8 mouse cellular contexts compared by ENCODE assay signal in the genomic region with DNA sequence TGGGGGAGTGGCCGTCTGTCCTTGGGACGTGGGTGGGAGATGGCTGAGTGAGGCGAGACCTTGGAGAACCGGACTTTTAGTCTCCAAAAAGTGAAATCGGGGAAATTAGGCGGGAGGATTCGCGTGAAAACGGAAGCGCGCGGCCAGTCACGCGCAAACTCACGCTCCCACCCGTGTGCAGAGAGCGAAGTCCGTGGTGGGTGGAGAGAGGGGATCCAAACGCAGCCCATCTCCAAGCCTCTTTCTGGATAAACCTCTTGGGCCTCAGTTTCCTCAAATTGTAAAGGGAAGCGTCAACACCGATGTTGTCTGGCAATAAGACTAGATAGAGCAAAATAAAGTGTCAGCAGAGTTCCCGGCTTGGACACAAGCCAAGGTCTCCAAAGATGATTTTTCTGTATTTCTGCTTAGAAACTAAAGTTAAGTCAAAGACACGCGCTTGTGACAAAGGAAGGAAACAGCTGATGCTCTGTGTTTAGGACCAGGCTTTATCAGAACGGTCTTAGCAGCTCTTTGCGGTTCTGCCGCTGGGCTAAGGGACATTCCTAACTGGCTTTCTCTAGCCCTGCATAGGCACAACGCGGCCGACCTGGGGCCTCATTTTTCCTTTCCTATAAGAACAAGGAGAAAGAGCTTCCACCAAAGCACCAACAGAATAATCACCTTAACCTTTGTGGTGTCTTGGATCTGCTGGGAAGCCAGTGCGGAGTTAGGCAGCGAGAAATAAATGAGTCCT. TPM values are rescaled to one million over a fixed set of nuclear protein-coding genes. Genes with fewer than 3 reads are reported as not detected.
DNase-seq lines count a peak whose midpoint lies in the region; ATAC-seq and TF ChIP-seq lines count a peak whose summit lies in the region.

No protein-coding gene starts in this region.

- no peak for TF ChIP-seq POLR2A in liver, adult 2 months (IDR thresholded peaks at IDR 0.05; ENCODE audit: extremely low read depth, insufficient read depth, low read length)

- WGBS in liver, adult 2 months: 5% methylated on average over 32 of the region's 32 CpGs
- WGBS in heart, embryonic 13.5 days: 3% methylated on average over 32 of the region's 32 CpGs
- WGBS in limb, embryonic 15.5 days: 3% methylated on average over 32 of the region's 32 CpGs
- 3% methylated on average over 32 of the region's 32 CpGs for WGBS in stomach, postnatal 0 days

- H3K4me2 ChIP-seq in heart, embryonic 13.5 days: peak overlapping the region; percentile 98
- peak overlapping the region; percentile 95 for H3K4me2 ChIP-seq in limb, embryonic 15.5 days
- peak overlapping the region; percentile 96 for H3K4me2 ChIP-seq in stomach, postnatal 0 days (replicated peaks; ENCODE audit: low read depth)

- peaks cover 16% of the 10 kb centered on the region for H3K27me3 ChIP-seq in liver, adult 2 months (ENCODE audit: control insufficient read depth, insufficient read depth, low read length)
- H3K27me3 ChIP-seq in heart, embryonic 13.5 days (replicated peaks): peaks cover 47% of the 10 kb centered on the region
- peaks cover 30% of the 10 kb centered on the region for H3K27me3 ChIP-seq in limb, embryonic 15.5 days
- no peaks in the 10 kb centered on the region for H3K27me3 ChIP-seq in stomach, postnatal 0 days (ENCODE audit: control insufficient read depth, insufficient read depth, low read length)

- no peak for DNase-seq in liver, adult 2 months (ENCODE audit: extremely low read depth, low read depth, low spot score)
- DNase-seq in liver: no peak
- DNase-seq in stomach, postnatal 0 days (ENCODE audit: low spot score): no peak
- no peak for DNase-seq in cerebellum, adult 8-10 months
- no peak for DNase-seq in urinary bladder, adult 2 months (ENCODE audit: low spot score)

- no peaks in the 10 kb centered on the region for H3K9me3 ChIP-seq in heart, embryonic 13.5 days
- no peaks in the 10 kb centered on the region for H3K9me3 ChIP-seq in limb, embryonic 15.5 days
- H3K9me3 ChIP-seq in stomach, postnatal 0 days (ENCODE audit: control insufficient read depth, low read length): no peaks in the 10 kb centered on the region

- no peaks in the 10 kb centered on the region for H3K36me3 ChIP-seq in liver, adult 2 months (ENCODE audit: control insufficient read depth, insufficient read depth, low read length)
- no peaks in the 10 kb centered on the region for H3K36me3 ChIP-seq in heart, embryonic 13.5 days
- H3K36me3 ChIP-seq in limb, embryonic 15.5 days: no peaks in the 10 kb centered on the region
- H3K36me3 ChIP-seq in stomach, postnatal 0 days (ENCODE audit: control insufficient read depth, insufficient read depth, low read length): no peaks in the 10 kb centered on the region

- no peak for ATAC-seq in heart, embryonic 13.5 days (ENCODE audit: extremely low read depth, insufficient number of reproducible peaks, low FRiP score, low TSS enrichment)
- ATAC-seq in limb, embryonic 15.5 days (ENCODE audit: insufficient number of reproducible peaks, low FRiP score, low TSS enrichment, low read depth): no peak
- ATAC-seq in stomach, postnatal 0 days (ENCODE audit: low FRiP score, low TSS enrichment): no peak

- H3K4me1 ChIP-seq in liver, adult 2 months (ENCODE audit: control insufficient read depth, insufficient read depth, low read length): peaks cover 2% of the 10 kb centered on the region
- H3K4me1 ChIP-seq in brown adipose tissue, adult 24 weeks (ENCODE audit: control insufficient read depth, insufficient read depth, insufficient read length, low read length): peaks cover 7% of the 10 kb centered on the region; the same call in 1 of the 2 replicates
- peaks cover 23% of the 10 kb centered on the region for H3K4me1 ChIP-seq in heart, embryonic 13.5 days
- H3K4me1 ChIP-seq in limb, embryonic 15.5 days: peaks cover 25% of the 10 kb centered on the region
- no peaks in the 10 kb centered on the region for H3K4me1 ChIP-seq in stomach, postnatal 0 days (replicated peaks; ENCODE audit: control insufficient read depth, insufficient read depth)

- TF ChIP-seq EP300 in stomach, postnatal 0 days (optimal IDR thresholded peaks at IDR 0.05): no peak

- TF ChIP-seq CTCF in liver, adult 2 months (IDR thresholded peaks at IDR 0.05; ENCODE audit: low read depth, low read length): no peak
- TF ChIP-seq CTCF in stomach, postnatal 0 days (IDR thresholded peaks at IDR 0.05; ENCODE audit: low read depth): no peak

- H3K4me3 ChIP-seq in liver, adult 2 months (ENCODE audit: insufficient read depth, low read depth, low read length): peak overlapping the region; percentile 84
- H3K4me3 ChIP-seq in brown adipose tissue, adult 24 weeks (ENCODE audit: insufficient read depth, low read depth, low read length): peak overlapping the region; percentile 72
- H3K4me3 ChIP-seq in heart, embryonic 13.5 days: peak overlapping the region; percentile 68
- H3K4me3 ChIP-seq in limb, embryonic 15.5 days: peak overlapping the region; percentile 76
- H3K4me3 ChIP-seq in stomach, postnatal 0 days (ENCODE audit: low read depth, low read length): peak overlapping the region; percentile 77

- no peaks in the 10 kb centered on the region for H3K79me2 ChIP-seq in liver, adult 2 months (ENCODE audit: control insufficient read depth, insufficient read depth, low read length)

- peak overlapping the region; percentile 66 for H3K9ac ChIP-seq in liver, adult 2 months (ENCODE audit: low read depth, low read length)
- H3K9ac ChIP-seq in heart, embryonic 13.5 days: peak overlapping the region; percentile 84
- H3K9ac ChIP-seq in limb, embryonic 15.5 days: peak overlapping the region; percentile 68
- H3K9ac ChIP-seq in stomach, postnatal 0 days (ENCODE audit: low read length): peak overlapping the region; percentile 68

- H3K27ac ChIP-seq in liver, adult 2 months (replicated peaks; ENCODE audit: insufficient read depth, low read depth, low read length): no peak overlapping the region
- no peak overlapping the region; the same call in 1 of the 2 replicates for H3K27ac ChIP-seq in brown adipose tissue, adult 24 weeks (replicated peaks; ENCODE audit: low read depth, low read length)
- H3K27ac ChIP-seq in heart, embryonic 13.5 days (replicated peaks): no peak overlapping the region
- H3K27ac ChIP-seq in limb, embryonic 15.5 days: no peak overlapping the region
- H3K27ac ChIP-seq in stomach, postnatal 0 days (replicated peaks): no peak overlapping the region

RNA-seq across cellular contexts. Expression of a gene that starts 0.6 kb away (rescaled TPM):
- 5.3 TPM in 2 replicates for total RNA-seq in liver, adult 2 months (2014; rRNA removed)
- polyA plus RNA-seq in liver, adult 2 months (2012; rRNA removed): 0.58 and 0.83 TPM in 2 replicates
- 3.7 and 5.9 TPM in 2 replicates for polyA plus RNA-seq in brown adipose tissue, adult 24 weeks (2012; ENCODE audit: insufficient read depth, insufficient read length, missing spikeins)
- 36.8 and 39.8 TPM in 2 replicates for polyA plus RNA-seq in heart, embryonic 13.5 days (2015; fragmentation: Nextera tagmentation; extraction: Ambion mirVana)
- polyA plus RNA-seq in limb, embryonic 15.5 days (2015; fragmentation: Nextera tagmentation; extraction: Ambion mirVana): 25.3 and 26.3 TPM in 2 replicates
- polyA plus RNA-seq in stomach, postnatal 0 days (2015; fragmentation: Nextera tagmentation; extraction: Ambion mirVana): 16.4 and 18.2 TPM in 2 replicates
- 25.6 and 40.7 TPM in 2 replicates for polyA plus RNA-seq in urinary bladder, adult 2 months (2012; rRNA removed)
